Mouse (Mus musculus) MEL (cell line): ENCODE data around the gene 1700010B08Rik.

Experiments
- CTCF ChIP-seq, 3 experiments: IDR thresholded peaks in 2 of 3; conservative IDR thresholded peaks in 1 of 3; 2 replicates each; pipeline ENCODE4 v1.5.1; 2011 to 2012; ENCODE audit warnings: low read length in 3 of 3, low read depth in 2 of 3, mild to moderate bottlenecking in 2 of 3, improper control_type of control experiment in 1 of 3, inconsistent platforms in 1 of 3, mixed read lengths in 1 of 3, moderate library complexity in 1 of 3; ENCODE audit not compliant: control insufficient read depth in 1 of 3, insufficient read depth in 1 of 3, poor library complexity in 1 of 3, severe bottlenecking in 1 of 3
- GABPA ChIP-seq: IDR thresholded peaks from 2 replicates; pipeline ENCODE4 v1.6.1; 2012; ENCODE audit warnings: low read depth, mild to moderate bottlenecking, inconsistent platforms, low read length, improper control_type of control experiment, moderate library complexity
- GATA1 ChIP-seq: IDR thresholded peaks from 2 replicates; pipeline ENCODE4 v1.6.1; 2011; ENCODE audit warnings: low read depth, low read length, improper control_type of control experiment
- HCFC1 ChIP-seq: IDR thresholded peaks from 2 replicates; pipeline ENCODE4 v1.6.1; 2012; ENCODE audit warnings: low read depth, mild to moderate bottlenecking, inconsistent platforms, low read length, improper control_type of control experiment, moderate library complexity
- MAX ChIP-seq: IDR thresholded peaks from 2 replicates; pipeline ENCODE4 v1.6.1; 2011; ENCODE audit warnings: low read length, improper control_type of control experiment
- POLR2A ChIP-seq, 2 experiments: IDR thresholded peaks; 2 replicates each; pipeline ENCODE4 v1.6.1; 2011 to 2012; ENCODE audit warnings: low read length in 2 of 2, mild to moderate bottlenecking in 2 of 2, control low read depth in 1 of 2, improper control_type of control experiment in 1 of 2, low read depth in 1 of 2, moderate library complexity in 1 of 2; ENCODE audit not compliant: control insufficient read depth in 1 of 2, insufficient read depth in 1 of 2, poor library complexity in 1 of 2
- SMC3 ChIP-seq: IDR thresholded peaks from 2 replicates; pipeline ENCODE4 v1.6.1; 2011; ENCODE audit warnings: low read depth, low read length, improper control_type of control experiment
- ZC3H11A ChIP-seq: IDR thresholded peaks from 2 replicates; pipeline ENCODE4 v1.6.1; 2012; ENCODE audit warnings: low read depth, mild to moderate bottlenecking, inconsistent platforms, low read length, improper control_type of control experiment

GRCm38 (mm10) chr2:173678593-173678992 lies 40.6 kb upstream of the 1700010B08Rik start:
- TF ChIP-seq GABPA (no peak), HCFC1 (no peak), CTCF (IDR thresholded peaks at IDR 0.05 in 2 of 3, conservative IDR thresholded peaks at IDR 0.05 in 1 of 3; ENCODE audit: control insufficient read depth in 1 of 3, insufficient read depth in 1 of 3, low read depth in 2 of 3, low read length in 3 of 3, poor library complexity in 1 of 3, severe bottlenecking in 1 of 3) (no peak), POLR2A (IDR thresholded peaks at IDR 0.05; ENCODE audit: control insufficient read depth in 1 of 2, insufficient read depth in 1 of 2, low read depth in 1 of 2, low read length in 2 of 2, poor library complexity in 1 of 2) (no peak), GATA1 (no peak), SMC3 (no peak), ZC3H11A (no peak), MAX (no peak)
